Mouse (Mus musculus) liver, embryonic 12.5 days (tissue): ENCODE measurements at regions not wholly inside any gene's neighbourhood (a gene's known extent, or its start where the extent isn't known, plus 50 kb on each side); places are given as distances from the start of the nearest gene placed in this dataset.
A peak's percentile ranks its signal among the peaks of the same experiment; 100 is the strongest.

ENCODE experiments used
- ATAC-seq: fragments of 200-750 bp; cut with Nextera tagmentation; 2 replicates; pipeline ENCODE4 v1.8.0; 2017; ENCODE audit warnings: moderate number of reproducible peaks, mild to moderate bottlenecking, moderate library complexity
- H3K27ac ChIP-seq: fragments of 300-500 bp; sonication (generic); 2 replicates; pipeline ENCODE4 v1.5.1; 2016; ENCODE audit warnings: mild to moderate bottlenecking
- H3K27me3 ChIP-seq: fragments of 300-500 bp; sonication (generic); replicated peaks from 2 replicates; pipeline ENCODE4 v1.6.1; 2016; ENCODE audit warnings: mild to moderate bottlenecking, moderate library complexity
- H3K36me3 ChIP-seq: fragments of 300-500 bp; sonication (generic); 2 replicates; pipeline ENCODE4 v1.6.1; 2016; ENCODE audit warnings: mild to moderate bottlenecking, moderate library complexity
- H3K4me1 ChIP-seq: fragments of 300-500 bp; sonication (generic); 2 replicates; pipeline ENCODE4 v1.6.1; 2016
- H3K4me2 ChIP-seq: fragments of 300-500 bp; sonication (generic); 2 replicates; pipeline ENCODE4 v1.6.1; 2016; ENCODE audit warnings: mild to moderate bottlenecking, moderate library complexity
- H3K4me3 ChIP-seq: fragments of 300-500 bp; sonication (generic); 2 replicates; pipeline ENCODE4 v1.5.1; 2016; ENCODE audit warnings: mild to moderate bottlenecking, moderate library complexity
- H3K9ac ChIP-seq: fragments of 300-500 bp; sonication (generic); 2 replicates; pipeline ENCODE4 v1.6.1; 2016; ENCODE audit warnings: mild to moderate bottlenecking, moderate library complexity
- H3K9me3 ChIP-seq: fragments of 300-500 bp; sonication (generic); replicated peaks from 2 replicates; pipeline ENCODE4 v1.6.1; 2016; ENCODE audit warnings: mild to moderate bottlenecking, moderate library complexity
- WGBS: fragments of 180-500 bp; shearing (Covaris S2); methylation state at CpG from one replicate; pipeline ENCODE4 v1.1.7; 2016; ENCODE audit not compliant: insufficient replicate concordance; 5-methylcytosine and 5-hydroxymethylcytosine counted together

DNA sequence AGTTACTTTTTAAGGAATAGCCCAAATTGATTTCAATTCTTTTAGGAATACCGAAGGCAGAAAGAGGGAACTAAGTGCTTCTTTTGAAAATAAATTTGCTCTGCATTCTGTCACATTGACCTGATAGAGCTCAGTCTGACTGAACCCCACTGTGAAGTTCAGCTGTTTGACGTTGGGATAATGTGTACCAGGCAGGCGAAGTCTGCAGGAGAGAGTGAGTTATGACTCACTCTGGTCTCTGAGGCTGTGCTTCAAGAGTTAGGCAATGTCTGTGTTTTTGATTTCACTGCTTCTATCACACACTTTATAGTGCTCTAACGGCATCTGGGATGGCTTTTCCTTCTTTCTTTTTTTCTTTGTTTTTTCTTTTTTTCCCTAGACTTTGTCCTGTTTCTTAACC, 283.5 kb downstream of the Naf1 start:
- Histone ChIP-seq H3K27ac (no peak overlapping the region), H3K27me3 (no peaks in the 10 kb centered on the region), H3K9ac (no peak overlapping the region), H3K4me2 (no peak overlapping the region), H3K9me3 (no peaks in the 10 kb centered on the region), H3K4me3 (no peak overlapping the region), H3K4me1 (no peaks in the 10 kb centered on the region), H3K36me3 (no peaks in the 10 kb centered on the region)
- 47% methylated on average over 4 of the region's 4 CpGs for WGBS
- no peak for ATAC-seq

DNA sequence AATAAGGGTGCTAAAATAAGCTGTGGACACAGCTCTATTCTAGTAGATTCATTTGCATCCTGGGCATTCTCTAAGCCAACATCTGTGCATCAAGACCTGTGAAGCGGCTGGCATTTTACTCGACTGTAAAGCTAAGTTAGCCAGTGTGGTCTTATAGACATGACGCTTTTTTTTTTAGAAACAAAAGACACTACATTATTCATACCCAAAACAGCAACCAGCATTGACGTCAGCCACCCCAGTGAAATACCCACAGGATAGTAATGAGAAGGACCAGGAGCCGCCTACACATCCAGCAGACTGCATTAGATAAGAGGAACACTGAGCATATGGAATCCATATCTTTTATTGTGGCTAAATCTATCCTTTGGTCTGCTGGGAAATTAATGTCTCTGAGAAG, 321.7 kb downstream of the Naf1 start:
- Histone ChIP-seq H3K9me3 (no peaks in the 10 kb centered on the region), H3K4me2 (no peak overlapping the region), H3K9ac (no peak overlapping the region), H3K4me3 (no peak overlapping the region), H3K27ac (no peak overlapping the region), H3K4me1 (no peaks in the 10 kb centered on the region), H3K27me3 (no peaks in the 10 kb centered on the region), H3K36me3 (no peaks in the 10 kb centered on the region)
- ATAC-seq: no peak
- 58% methylated on average over 5 of the region's 5 CpGs for WGBS

DNA sequence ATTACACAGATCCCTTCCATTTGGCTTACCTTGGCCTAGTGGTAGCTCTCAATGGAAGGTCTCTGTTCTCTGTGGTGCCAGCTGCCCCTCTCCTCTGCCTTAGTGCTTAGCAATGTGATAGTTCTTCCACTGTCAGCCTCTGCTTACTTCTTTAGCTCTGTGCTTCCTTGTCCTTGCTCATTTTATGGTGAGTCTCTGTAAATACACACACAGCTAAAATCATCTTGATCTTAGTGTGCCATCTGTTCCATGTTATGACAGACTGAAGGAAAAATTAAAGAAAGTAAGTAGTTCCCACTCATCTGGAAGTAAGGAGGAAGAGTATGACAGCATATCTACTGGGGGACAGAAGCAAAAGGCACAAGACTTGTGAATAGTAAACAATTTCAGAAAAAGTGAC, 324.4 kb upstream of the Nat3 start:
- Histone ChIP-seq H3K9ac (no peak overlapping the region), H3K27ac (no peak overlapping the region), H3K9me3 (no peaks in the 10 kb centered on the region), H3K4me1 (no peaks in the 10 kb centered on the region), H3K27me3 (no peaks in the 10 kb centered on the region), H3K36me3 (no peaks in the 10 kb centered on the region), H3K4me2 (no peak overlapping the region), H3K4me3 (no peak overlapping the region)
- no peak for ATAC-seq

DNA sequence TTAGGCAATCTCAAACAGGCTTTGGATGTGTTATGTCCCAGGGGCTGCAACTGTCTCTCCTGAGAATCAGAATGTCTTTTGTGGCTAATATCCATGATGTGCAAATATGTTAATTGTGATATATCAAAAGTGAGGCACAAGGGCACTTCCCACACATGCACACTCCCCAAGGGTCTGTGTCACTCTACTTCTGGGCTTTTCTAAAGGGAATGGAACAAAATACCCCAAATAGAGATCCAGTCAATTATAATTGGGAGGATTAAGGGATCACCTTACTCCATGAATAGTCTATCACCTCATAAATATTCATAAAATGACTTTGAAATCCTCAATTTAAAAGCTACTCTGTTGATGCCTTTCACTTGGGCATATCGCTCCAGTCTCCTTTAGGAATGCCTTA, 317.6 kb upstream of the Nat3 start:
- no peak for ATAC-seq
- no peaks in the 10 kb centered on the region for H3K4me1 ChIP-seq
- no peaks in the 10 kb centered on the region for H3K36me3 ChIP-seq
- H3K9me3 ChIP-seq: no peaks in the 10 kb centered on the region
- no peak overlapping the region for H3K4me2 ChIP-seq
- no peak overlapping the region for H3K4me3 ChIP-seq
- no peaks in the 10 kb centered on the region for H3K27me3 ChIP-seq
- H3K27ac ChIP-seq: no peak overlapping the region
- 77% methylated on average over 1 of the region's 1 CpGs for WGBS
- H3K9ac ChIP-seq: no peak overlapping the region

DNA sequence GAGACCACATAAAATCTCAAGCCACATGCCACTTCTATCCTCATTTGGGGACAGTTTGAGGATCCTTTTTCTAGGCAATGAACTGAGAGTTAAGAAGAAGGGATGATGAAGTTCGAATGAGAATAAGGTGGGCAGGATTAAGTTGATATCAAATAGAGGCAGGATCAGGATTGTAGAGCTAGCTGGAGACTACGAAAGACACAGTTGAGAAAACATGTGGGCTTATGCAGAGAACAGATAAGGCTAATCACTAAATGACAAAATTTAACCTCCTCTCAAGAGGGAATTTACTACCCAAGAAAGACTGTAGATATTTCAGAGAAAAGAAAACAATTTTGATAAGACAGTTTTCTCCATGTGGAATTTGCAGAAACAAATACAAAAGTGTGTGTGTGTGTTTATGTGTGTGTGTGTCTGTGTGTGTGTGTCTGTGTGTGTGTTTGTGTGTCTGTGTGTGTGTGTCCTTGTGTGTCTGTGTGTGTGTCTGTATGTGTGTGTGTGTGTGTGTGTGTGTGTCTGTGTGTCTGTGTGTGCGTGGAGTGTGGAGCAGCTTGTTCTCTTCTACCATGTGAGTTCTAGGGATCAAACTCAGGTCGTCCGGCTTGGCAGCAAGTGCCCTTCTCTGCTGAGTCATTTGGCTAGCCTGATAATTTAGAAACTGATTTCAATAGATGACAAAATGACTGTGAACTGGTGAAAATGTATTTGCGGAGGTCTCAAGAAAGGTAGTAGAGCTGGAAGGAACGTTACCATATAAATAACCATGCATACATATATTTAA, 291.5 kb upstream of the Nat3 start:
- Histone ChIP-seq H3K27me3 (no peaks in the 10 kb centered on the region), H3K36me3 (no peaks in the 10 kb centered on the region), H3K9me3 (no peaks in the 10 kb centered on the region), H3K4me3 (no peak overlapping the region), H3K9ac (no peak overlapping the region), H3K27ac (no peak overlapping the region), H3K4me1 (no peaks in the 10 kb centered on the region), H3K4me2 (no peak overlapping the region)
- ATAC-seq: peak; percentile 55; the same call in 1 of the 2 replicates
- WGBS: 48% methylated on average over 7 of the region's 7 CpGs

DNA sequence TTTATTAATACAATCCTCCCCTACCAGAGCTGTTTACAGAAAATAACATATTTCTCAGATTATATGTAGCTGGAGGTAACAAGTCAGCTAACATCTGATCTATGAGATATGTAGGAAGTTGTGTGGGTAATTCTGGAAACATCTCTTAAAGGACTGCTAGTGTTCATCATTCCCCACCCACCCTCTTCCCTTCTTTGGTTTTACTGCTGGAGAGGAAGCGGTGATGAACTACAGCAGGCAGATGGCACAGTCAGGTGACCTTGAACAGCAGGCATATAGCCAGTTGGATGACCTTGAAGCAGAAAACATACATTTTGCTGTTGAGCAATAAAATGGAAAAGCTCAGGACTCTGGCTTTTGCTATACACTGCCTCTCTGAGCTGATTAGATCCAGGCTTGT, 284.7 kb upstream of the Nat3 start:
- H3K4me1 ChIP-seq: no peaks in the 10 kb centered on the region
- no peak overlapping the region for H3K9ac ChIP-seq
- H3K27me3 ChIP-seq: no peaks in the 10 kb centered on the region
- H3K36me3 ChIP-seq: no peaks in the 10 kb centered on the region
- H3K4me3 ChIP-seq: no peak overlapping the region
- 63% methylated on average over 1 of the region's 1 CpGs for WGBS
- no peak overlapping the region for H3K4me2 ChIP-seq
- H3K9me3 ChIP-seq: no peaks in the 10 kb centered on the region
- no peak for ATAC-seq
- H3K27ac ChIP-seq: no peak overlapping the region

DNA sequence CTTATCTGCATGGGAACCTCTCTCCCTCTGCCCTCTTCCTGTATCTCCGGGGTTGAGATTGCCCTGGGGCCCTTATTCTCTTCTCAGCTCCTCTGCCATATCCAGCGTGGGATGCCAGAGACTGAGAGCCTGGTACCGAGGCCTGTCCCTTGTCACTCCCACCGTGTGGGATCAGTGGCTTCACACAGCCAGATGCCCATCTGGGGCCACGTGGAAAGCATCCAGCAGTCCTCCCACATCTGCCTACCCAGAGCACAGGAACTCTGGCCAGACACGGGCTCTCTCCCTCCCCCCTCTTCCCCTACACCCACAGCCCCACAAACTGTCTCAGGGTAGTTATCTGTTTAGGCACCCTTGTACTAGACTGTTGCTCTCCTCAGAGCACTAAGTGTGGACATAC, 244.9 kb upstream of the Nat3 start:
- no peaks in the 10 kb centered on the region for H3K27me3 ChIP-seq
- H3K4me2 ChIP-seq: no peak overlapping the region
- no peak for ATAC-seq
- H3K27ac ChIP-seq: no peak overlapping the region
- no peaks in the 10 kb centered on the region for H3K4me1 ChIP-seq
- WGBS: 36% methylated on average over 6 of the region's 6 CpGs
- no peak overlapping the region for H3K4me3 ChIP-seq
- H3K9me3 ChIP-seq: no peaks in the 10 kb centered on the region
- no peaks in the 10 kb centered on the region for H3K36me3 ChIP-seq
- H3K9ac ChIP-seq: no peak overlapping the region

DNA sequence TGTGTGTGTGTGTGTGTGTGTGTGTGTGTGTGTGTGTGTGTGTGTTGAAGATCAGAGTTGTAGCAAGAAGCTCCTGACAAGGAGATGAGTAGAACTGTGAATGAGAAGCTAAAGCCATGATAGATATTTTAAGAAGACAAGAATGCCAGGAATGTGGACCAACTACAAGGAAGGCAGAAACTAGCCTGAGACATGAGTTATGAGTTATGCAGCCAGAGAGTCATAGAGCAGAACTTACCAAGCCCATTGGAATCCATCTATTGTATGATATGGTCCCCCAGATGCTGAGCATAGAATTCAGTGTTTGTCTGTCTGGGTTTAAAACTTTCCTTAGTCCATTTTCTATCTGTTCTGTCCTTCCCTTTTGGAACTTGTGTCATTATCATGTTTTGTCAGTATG, 244.2 kb upstream of the Nat3 start:
- H3K9ac ChIP-seq: no peak overlapping the region
- no peaks in the 10 kb centered on the region for H3K36me3 ChIP-seq
- H3K27me3 ChIP-seq: no peaks in the 10 kb centered on the region
- no peaks in the 10 kb centered on the region for H3K9me3 ChIP-seq
- H3K4me3 ChIP-seq: no peak overlapping the region
- no peak overlapping the region for H3K4me2 ChIP-seq
- no peak overlapping the region for H3K27ac ChIP-seq
- no peaks in the 10 kb centered on the region for H3K4me1 ChIP-seq
- ATAC-seq: no peak

DNA sequence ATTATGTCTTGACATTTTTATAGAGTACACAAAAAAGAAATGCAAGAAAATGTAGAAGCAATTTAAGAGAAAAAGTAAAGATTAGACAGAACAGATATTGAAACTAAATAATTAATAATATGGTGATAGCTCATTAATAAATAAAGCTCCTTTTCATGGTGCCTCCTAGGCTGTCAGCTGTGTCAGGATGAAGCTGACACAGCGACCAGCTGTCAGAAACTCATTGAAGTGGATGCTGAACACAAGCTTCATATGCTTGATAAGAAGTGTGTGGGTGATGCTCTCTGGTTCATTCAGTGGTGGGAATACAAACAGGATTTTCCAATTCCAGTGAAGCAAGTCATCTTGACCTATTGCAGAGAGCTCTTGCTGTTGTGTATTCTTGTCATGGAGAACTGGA, 213.2 kb upstream of the Nat3 start:
- WGBS: 76% methylated on average over 1 of the region's 1 CpGs
- Histone ChIP-seq H3K4me3 (no peak overlapping the region), H3K4me1 (no peaks in the 10 kb centered on the region), H3K4me2 (no peak overlapping the region), H3K9ac (no peak overlapping the region), H3K36me3 (no peaks in the 10 kb centered on the region), H3K9me3 (no peaks in the 10 kb centered on the region), H3K27ac (no peak overlapping the region), H3K27me3 (no peaks in the 10 kb centered on the region)
- no peak for ATAC-seq

DNA sequence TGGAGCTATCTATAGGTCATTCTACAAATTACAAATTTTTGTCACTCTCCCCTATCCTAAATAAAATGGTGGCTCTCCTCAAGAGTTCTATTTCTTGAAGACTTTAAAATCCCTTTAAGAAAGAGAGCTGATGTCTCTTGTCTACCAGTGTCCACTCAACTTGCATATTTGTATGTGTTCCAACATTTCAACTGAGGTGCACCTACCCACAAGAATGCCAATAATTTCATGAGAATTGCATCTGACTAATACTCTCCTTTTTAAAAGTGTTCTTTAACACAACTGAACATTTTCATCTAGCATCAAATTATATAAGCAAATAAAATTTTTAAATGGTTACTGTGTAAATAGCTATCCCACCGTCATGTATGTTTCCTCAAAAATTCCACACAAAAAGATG, 206.3 kb upstream of the Nat3 start:
- WGBS: 84% methylated on average over 1 of the region's 1 CpGs
- Histone ChIP-seq H3K4me3 (no peak overlapping the region), H3K4me2 (no peak overlapping the region), H3K9me3 (0 out of 2 replicates have a peak, but pooled peaks cover 4% of the 10 kb centered on the region), H3K9ac (no peak overlapping the region), H3K36me3 (no peaks in the 10 kb centered on the region), H3K27me3 (no peaks in the 10 kb centered on the region), H3K4me1 (no peaks in the 10 kb centered on the region), H3K27ac (no peak overlapping the region)
- ATAC-seq: no peak

DNA sequence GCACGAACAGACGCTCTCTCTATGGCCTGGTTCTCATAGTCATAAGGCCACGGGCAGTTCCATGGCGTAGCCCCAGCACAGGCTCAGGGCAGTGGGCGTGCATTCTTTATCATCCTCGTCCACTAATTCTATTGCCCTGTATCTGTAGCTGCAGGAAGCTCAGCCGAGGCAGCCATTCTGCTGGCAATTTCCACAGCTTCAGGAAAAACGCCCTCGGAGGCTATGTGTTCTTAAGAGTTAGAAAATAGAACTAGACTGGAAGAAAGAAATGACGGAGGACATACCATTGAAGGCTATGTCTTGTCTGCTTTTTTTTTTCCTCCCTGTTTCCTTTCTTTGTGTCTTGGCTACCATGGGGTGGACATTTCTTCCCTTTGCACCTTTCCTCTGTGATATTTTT, 205.0 kb upstream of the Nat3 start:
- ATAC-seq: no peak
- Histone ChIP-seq H3K27me3 (no peaks in the 10 kb centered on the region), H3K4me1 (no peaks in the 10 kb centered on the region), H3K9ac (no peak overlapping the region), H3K27ac (no peak overlapping the region), H3K9me3 (0 out of 2 replicates have a peak, but pooled peaks cover 4% of the 10 kb centered on the region), H3K36me3 (no peaks in the 10 kb centered on the region), H3K4me2 (no peak overlapping the region), H3K4me3 (no peak overlapping the region)
- WGBS: 76% methylated on average over 10 of the region's 10 CpGs

DNA sequence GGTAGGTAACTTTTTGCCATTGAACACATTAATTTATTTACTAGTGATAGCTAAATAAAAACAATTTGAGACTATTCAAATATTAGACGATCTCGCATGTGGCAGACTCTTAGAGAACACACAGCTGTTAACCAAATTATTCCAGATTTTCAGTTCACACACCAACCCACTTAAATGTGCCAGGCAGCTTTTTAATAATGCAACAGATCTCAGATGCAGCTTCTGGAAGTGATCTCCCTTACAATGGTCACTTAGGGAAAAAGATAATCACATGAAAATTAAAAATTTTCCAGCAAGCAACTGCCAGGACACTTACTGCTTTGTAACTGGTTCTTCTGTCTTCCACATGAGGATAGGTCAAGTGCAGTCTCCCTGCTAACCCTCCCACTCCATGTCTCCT, 203.1 kb upstream of the Nat3 start:
- Histone ChIP-seq H3K9ac (no peak overlapping the region), H3K4me2 (no peak overlapping the region), H3K27me3 (no peaks in the 10 kb centered on the region), H3K4me3 (no peak overlapping the region), H3K4me1 (no peaks in the 10 kb centered on the region), H3K9me3 (0 out of 2 replicates have a peak, but pooled peaks cover 4% of the 10 kb centered on the region), H3K27ac (no peak overlapping the region), H3K36me3 (no peaks in the 10 kb centered on the region)
- 77% methylated on average over 2 of the region's 2 CpGs for WGBS
- ATAC-seq: no peak

DNA sequence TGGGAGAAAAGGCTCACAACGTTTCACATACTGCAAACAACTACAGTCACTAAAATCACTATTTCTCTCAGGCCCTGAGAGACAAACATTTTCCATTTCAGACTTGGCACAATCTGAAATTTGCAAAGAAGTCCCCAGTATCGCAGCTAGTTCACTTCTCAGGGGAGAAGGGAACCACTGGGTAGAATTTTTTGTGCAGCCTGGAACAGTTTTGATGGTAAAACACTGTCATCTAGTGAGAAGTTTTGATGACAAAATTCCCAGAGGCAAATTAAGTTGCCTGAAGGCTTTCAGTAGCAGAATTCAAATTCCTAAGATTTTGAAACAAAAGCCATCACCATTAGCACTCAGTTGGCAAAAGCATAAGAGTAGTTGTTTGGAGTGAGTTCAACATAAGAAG, 195.2 kb upstream of the Nat3 start:
- no peaks in the 10 kb centered on the region for H3K9me3 ChIP-seq
- no peak overlapping the region for H3K4me2 ChIP-seq
- 62% methylated on average over 2 of the region's 2 CpGs for WGBS
- no peak overlapping the region for H3K27ac ChIP-seq
- no peak overlapping the region for H3K4me3 ChIP-seq
- H3K36me3 ChIP-seq: no peaks in the 10 kb centered on the region
- no peak overlapping the region for H3K9ac ChIP-seq
- no peak for ATAC-seq
- H3K27me3 ChIP-seq: no peaks in the 10 kb centered on the region
- no peaks in the 10 kb centered on the region for H3K4me1 ChIP-seq
